Mouse (Mus musculus): Measurements from ENCODE around the gene Gm20716. TPM values are rescaled to one million over a fixed set of nuclear protein-coding genes. Genes with fewer than 3 reads are reported as not detected.

Gm20716 gene
- total RNA-seq, 2 experiments from 2014 or later = 16.9 to 19.3 TPM

Small RNA genes lying within 50 kb of the gene (microRNA-seq; reads per million reads assigned to microRNA genes)
- gene Gm24561 = 0 reads per million in 2 experiments

Other genes with a start within 250 kb of the Gm20716 start
- 1 to 10 TPM in 1 of 2 experiments, under 1 TPM in 1; 0.93 to 1.1 TPM for gene Ripor3, start 219.7 kb downstream of the Gm20716 start, total RNA-seq (2021)
- 1 to 10 TPM; 2.9 to 3.6 TPM for gene Pard6b, start 149.4 kb downstream of the Gm20716 start, total RNA-seq (2021)
- 10 to 100 TPM; 39.6 to 41.7 TPM for gene Adnp, start 23.3 kb downstream of the Gm20716 start, total RNA-seq (2021)
- 10 to 100 TPM; 66.1 to 73.9 TPM for gene Dpm1, start 227 bp upstream of the Gm20716 start, total RNA-seq (2021)
- gene Mocs3, start 258 bp upstream of the Gm20716 start, total RNA-seq (2021) = 1 to 10 TPM; 5.9 to 6.7 TPM
- gene Kcng1, start 51.4 kb upstream of the Gm20716 start, total RNA-seq (2021) = under 1 TPM; 0.33 to 0.41 TPM

Measured in heart, postnatal 14 days (tissue).